Mouse (Mus musculus) cerebellum, adult 2 months (tissue): ENCODE measurements around the gene Rpl27.

Experiments used
- CTCF ChIP-seq: fragments of 200-500 bp; IDR thresholded peaks from 2 replicates; pipeline ENCODE4 v1.5.1; 2011; ENCODE audit warnings: low read depth, mild to moderate bottlenecking, control low read depth, low read length, moderate library complexity, borderline replicate concordance; ENCODE audit not compliant: insufficient read depth
- POLR2A ChIP-seq: fragments of 200-500 bp; IDR thresholded peaks from 2 replicates; pipeline ENCODE4 v1.6.1; 2011; ENCODE audit warnings: low read length, control low read depth, borderline replicate concordance; ENCODE audit not compliant: insufficient read depth

- TF ChIP-seq POLR2A (no peak), CTCF (no peak)
Measured at GRCm38 (mm10) chr11:101468263-101468688, 26.2 kb downstream of the Rpl27 start.
